Mouse (Mus musculus) B cell, adult 2 months (primary cell): ENCODE measurements around the gene Gm45062.

Experiments
- DNase-seq, 2 experiments: peaks; one replicate each; pipeline ENCODE4 v3.0.0; 2022

Gm45062 gene

GRCm38 (mm10) chr6:8485414-8486175 lies 226.3 kb downstream of the Gm45062 start:
- DNase-seq = peak; percentile 77 to 78

DNA sequence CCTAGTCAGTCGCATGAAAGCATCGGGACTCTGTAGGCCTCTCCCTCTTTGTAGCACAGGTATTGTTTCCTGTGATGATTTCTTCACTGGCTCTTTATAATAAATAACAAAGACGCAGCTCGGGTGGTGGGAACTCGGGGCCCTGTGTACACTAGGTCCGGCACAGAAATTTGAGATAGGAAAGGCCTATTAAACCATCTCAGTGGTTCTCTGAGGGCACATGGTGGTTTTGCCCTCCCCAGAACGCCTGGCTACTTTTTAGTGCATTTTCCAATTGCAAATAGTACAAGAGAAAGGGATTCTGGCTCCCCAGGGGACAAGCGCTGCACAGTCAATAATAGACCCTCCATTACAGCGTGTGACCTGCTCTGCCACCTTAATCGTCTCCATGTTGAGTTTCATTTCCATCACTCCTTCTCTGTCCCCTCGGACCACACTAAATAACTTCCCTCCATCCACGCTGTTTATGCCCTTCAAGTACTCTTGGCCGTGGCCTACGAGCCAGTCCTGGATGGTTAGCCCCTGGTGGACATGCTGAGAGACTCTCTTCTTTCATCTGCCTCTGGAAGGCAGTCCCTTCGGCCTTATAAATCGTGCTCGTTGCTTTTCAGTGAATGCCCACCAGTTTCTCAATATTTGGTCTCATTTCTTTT lies 227.3 kb downstream of the Gm45062 start:
- no peak for DNase-seq

DNA sequence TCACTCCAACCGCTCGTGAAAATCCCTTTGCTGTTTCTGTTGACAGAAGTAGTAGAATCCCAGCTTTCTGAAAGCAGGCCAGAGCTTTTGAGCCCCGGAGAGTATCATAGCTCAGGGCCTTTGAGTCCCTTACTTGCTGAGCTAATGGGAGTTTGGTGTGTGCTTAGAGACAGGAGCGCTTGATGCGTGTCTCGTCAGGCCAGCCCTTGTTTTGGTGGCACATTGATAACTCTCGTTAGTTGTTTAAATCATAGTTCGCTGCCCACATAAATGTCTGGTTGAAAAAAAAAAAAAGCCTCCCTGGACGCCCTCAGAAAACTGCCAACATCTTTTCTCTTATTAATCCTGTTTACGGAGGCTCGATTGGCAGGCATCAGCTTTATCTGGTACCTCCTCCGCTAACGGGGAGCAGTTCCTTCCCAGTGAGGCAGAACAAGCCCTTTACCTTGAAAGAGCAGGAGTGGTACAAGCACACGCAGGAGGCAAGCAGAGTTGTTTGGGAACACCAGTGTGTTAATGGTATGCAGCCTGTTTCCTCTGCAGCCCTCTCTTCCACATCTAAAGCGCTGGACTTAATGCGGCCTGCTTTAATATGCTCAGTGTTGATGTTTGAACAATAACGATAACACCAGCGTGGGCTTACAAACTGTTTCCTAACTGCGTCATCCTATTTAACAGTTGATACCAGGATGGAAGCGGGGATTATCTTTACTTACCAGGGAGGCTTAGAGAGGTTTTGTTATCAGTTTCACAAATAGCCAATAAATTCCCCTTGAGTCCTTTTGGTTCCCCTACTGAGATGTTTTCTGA lies 228.0 kb downstream of the Gm45062 start:
- no peak for DNase-seq

- no peak for DNase-seq
These were observed 229.0 kb downstream of the Gm45062 start for GRCm38 (mm10) chr6:8488249-8488648.

GRCm38 (mm10) chr6:8489266-8489665 lies 230.0 kb downstream of the Gm45062 start:
- no peak for DNase-seq

- no peak for DNase-seq
These were observed 230.8 kb downstream of the Gm45062 start for GRCm38 (mm10) chr6:8489938-8490585.

- no peak for DNase-seq
These were observed 233.0 kb downstream of the Gm45062 start for GRCm38 (mm10) chr6:8492248-8492647.

GRCm38 (mm10) chr6:8495109-8495826 lies 236.0 kb downstream of the Gm45062 start:
- DNase-seq = peak in 1 of 2 experiments; percentile 22

- peak in 1 of 2 experiments; percentile 20 for DNase-seq
These were observed 236.6 kb downstream of the Gm45062 start for GRCm38 (mm10) chr6:8495827-8496222.

GRCm38 (mm10) chr6:8497234-8497867 lies 238.1 kb downstream of the Gm45062 start:
- no peak for DNase-seq

DNA sequence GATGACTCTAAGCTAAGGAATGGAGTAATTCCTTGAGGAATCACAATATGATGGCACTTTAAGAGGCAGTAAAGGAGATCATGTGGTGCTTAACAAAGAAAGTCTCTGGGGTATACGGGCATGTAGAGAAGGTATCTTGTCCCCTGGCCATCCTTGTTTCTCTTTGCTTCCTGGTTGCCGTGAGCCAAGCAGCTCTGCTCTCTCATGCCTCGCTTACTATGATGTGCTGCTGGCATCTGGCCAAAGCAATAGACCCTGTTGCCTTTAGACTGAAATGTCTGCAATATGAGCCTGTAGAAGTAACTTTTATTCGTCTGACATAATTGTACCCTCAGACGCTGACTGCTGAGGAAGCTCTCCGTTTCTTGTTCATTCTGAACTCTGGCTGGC lies 238.6 kb downstream of the Gm45062 start:
- no peak for DNase-seq

DNA sequence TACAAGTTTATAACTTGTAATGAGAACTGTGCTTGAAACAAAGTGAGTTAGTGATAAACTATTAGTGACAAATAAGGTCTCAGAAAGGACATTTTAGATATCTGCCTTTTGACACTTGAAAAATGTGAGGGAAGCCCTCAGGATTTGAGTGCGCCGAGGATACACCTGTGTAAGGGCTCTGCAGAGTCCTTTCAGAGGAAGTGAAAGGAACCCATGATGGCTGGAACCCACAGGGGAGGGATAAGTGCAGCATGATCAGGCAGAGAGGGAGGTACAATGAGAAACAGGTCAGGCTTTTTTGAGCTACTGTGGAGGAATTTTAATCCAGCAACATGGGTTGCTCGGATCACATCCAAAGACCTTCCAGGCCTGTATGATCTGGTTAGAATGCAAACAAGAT lies 239.7 kb downstream of the Gm45062 start:
- peak; percentile 57 to 70 for DNase-seq

DNA sequence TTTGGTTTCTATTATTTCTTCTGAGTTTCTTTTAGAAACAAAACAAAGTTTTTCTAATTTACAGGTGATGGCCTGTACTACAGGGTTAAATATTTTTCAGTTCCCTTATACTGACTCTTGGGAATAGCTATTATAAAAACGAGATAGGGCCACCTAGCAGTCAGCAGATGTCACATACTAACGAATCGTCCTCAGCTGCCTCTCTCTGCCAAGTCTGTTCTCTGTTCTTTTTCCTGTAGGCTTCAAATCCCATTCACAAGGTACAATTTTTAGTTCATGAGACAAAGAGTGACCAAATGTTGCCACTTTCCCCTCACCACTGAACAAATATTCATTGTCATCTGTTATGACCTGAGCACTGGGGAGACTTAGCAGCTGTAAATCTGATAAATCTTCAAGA lies 244.7 kb downstream of the Gm45062 start:
- peak; percentile 45 to 50 for DNase-seq

- DNase-seq = peak; percentile 83 to 88
These were observed 245.4 kb downstream of the Gm45062 start for GRCm38 (mm10) chr6:8504521-8505228.

DNA sequence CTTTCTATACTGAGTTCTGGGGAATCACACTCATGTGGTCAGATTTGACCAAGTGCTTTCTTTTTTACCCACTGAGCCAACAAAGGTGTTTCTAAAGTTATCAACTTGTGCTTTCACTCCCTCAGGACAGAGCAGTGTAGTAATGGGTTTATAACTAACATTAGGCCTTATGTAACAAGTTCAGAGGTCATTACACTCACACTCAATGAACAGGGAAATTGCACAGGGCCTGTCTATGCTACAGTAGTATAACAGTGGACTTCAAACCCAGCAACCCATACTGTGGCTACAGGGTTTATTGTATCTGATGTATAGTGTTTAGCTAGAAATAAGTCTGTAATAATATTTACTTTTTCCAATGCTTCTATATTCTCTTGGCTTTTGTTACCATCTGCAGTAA lies 247.4 kb downstream of the Gm45062 start:
- no peak for DNase-seq

DNA sequence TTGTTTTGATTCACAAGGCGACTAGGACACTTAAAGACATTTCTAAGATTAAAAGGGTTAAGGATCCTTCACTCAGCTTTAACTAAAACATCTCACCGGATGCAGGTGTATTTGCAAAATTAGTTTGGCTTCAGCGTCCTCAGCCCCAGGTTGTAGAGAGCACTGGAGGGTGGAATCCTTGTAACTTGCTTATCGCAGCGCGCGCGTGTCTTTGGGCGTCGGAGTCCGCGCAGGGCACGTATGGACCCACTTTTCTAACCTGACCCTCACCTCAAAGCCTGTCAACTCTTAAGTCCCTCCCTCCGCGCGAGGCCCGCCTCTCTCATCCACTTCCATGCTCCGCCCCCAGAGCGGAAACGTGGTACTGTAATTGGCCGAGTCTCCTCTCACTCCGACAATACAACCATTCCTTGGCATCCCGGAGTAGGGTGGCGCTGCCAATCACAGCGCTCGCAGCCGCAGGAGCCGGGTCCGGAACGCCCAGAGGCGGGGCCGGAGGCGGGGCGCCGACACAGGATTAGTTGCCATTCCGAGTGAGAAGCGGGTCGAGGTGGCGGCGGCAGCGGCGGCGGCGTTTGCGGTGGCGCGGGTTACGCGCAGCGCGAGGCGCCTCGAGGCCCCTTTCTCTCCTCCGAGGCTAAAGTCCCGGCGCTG lies 249.8 kb downstream of the Gm45062 start:
- peak; percentile 100 for DNase-seq

- peak; percentile 79 to 81 for DNase-seq
These were observed 250.3 kb downstream of the Gm45062 start, which contains the start of gene Glcci1 for GRCm38 (mm10) chr6:8509551-8509950. TSS of gene Glcci1 (plus strand) at chr6:8509600.

- DNase-seq = peak; percentile 59 to 62
These were observed 251.0 kb downstream of the Gm45062 start for GRCm38 (mm10) chr6:8509961-8510863.

DNA sequence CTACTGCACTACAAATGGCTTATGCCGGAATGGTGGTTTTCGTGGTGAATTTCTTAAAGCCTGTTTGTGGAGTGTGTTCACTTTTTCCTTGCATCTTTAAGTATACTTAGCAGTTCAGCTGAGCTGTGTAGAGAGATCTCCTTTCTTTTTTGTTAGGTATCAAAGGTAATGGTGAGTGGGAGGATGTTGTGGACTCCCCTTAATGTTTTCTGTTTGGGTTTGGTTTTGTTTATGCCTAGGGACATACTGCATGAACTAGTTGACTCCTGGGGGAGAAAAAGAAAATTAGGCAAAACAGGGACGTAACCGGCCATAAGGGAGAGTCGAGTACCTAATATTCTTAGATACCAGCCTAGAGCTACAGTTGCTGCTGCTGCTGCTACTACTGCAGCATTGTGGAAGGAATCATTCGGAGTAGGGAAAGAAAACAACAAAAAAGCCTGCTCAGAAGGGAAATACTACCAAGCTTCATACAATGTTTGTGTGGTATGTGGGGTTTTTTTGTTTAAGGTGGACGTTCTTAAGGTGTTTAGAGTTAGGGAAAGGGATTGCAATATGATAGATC lies 251.7 kb downstream of the Gm45062 start:
- DNase-seq = no peak
